Mouse (Mus musculus) retina, postnatal 7 days (tissue): Measurements from ENCODE around the gene Iqschfp.

Experiments
- DNase-seq: peaks from one replicate; pipeline ENCODE4 v3.0.0-alpha.2; 2012; ENCODE audit warnings: low read depth, low spot score

Iqschfp gene

GRCm38 (mm10) chr3:68351461-68351860 lies 459.4 kb downstream of the Iqschfp start:
- no peak for DNase-seq

DNA sequence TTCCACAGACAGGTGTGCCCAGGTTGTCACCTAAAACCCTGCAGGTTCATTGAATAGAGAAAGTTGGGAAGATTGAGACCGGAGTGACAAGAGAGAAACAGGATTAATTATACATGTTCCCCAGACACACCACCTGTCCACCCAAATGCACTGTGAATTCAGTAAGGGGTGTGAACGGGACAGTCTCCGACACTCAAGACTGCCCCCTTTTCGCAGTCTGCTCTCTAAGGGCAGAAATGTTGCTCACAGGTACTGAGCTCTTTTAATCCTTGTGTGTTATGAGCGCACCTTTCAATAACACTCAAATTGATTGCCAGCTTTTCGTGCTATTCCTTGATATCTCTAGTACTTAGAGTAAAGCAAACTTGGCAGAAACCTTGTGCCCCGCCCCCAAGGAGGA lies 460.9 kb downstream of the Iqschfp start:
- DNase-seq: no peak

DNA sequence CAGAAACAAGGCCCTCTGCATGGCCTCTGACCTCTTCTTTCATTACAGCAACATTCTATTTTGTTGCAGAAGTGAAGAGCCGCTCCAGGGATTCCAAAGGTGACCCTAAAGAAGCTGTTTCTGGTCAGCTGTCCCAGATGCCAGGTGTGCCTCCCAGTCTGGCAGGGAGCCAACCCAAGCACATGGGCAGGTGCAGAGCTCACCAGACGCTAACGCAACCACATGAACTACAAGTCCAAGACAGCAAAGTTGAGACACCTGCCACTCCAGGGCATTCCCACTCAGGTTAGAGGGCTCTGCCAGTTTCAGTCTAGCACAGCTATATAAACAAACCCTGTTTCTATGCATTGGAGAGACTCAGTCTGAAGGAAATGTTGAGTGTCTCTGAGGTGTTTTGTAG lies 461.5 kb downstream of the Iqschfp start:
- no peak for DNase-seq

DNA sequence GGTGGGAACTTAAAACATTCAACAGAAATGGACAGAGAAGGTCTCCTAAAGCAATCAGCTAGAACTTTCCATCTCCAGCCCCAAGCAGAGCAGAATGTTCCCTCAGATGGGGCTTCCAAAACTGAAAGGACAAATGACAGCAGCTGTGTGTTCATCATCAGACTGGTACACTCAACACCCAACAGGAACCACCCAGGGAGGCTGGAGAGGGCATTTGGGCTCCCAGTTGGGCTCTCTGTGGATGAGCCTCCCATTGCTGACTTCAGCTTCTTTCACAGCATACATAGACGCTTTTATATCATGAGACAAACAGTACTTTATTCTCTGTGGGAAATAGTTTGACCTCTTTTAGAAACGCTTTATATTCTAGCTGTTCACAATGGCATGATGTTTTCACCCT lies 464.5 kb downstream of the Iqschfp start:
- DNase-seq: no peak

DNA sequence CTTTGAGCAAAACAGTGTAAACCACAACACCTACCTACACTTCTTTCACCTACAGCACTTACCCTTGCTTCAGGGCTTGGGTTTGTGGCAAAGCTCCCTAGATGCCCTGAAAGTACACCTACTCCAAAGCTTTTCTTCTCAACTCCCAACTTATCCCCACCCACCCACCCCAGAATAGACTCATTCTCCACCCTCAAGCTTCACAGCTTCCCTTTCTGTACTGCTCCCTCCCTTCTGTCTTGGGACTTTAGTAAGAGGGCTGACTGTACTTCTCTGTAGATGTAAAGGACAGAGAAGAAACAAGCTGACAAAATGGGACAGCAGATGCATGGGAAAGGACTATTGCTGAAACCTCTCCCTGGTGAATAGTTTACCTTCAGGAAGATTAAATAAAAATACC lies 476.0 kb downstream of the Iqschfp start:
- no peak for DNase-seq

DNA sequence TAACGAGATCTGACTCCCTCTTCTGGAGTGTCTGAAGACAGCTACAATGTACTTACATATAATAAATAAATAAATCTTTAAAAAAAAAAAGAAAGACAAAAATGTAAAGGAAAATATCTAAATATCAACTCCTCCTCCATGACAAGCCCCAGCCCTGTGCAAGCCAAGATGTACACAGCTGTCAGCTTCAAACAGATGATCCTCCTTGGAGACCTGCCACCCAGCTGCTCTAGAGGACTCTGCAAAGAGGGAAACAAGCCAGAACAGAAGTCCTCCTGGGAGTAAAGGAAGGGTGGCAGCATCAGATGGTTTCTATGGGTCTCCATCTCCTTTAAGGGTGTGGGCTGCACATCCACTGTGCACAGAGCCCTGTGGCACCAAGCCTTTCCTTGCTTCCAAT lies 480.9 kb downstream of the Iqschfp start:
- no peak for DNase-seq

- DNase-seq: no peak
Measured at GRCm38 (mm10) chr3:68375100-68375508, 483.1 kb downstream of the Iqschfp start.

- no peak for DNase-seq
Measured at GRCm38 (mm10) chr3:68377452-68378198, 485.6 kb downstream of the Iqschfp start.

DNA sequence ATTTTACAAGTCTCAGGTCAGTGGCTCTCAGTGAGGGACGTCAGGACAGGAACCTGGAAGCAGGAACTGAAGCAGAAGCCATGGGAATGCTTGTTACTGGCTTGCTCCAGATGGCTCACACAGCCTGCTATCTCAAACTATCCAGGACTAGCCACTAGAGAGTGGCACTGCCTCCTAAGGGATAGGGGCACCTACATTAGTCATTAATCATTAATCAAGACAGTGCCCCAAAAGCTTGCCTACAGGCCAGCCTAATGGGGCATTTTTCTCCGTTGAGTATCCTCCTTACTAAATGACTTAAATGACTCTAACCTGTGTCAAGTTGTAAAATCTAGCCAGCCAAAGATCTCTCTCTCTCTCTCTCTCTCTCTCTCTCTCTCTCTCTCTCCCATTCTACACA lies 486.8 kb downstream of the Iqschfp start:
- DNase-seq: no peak

DNA sequence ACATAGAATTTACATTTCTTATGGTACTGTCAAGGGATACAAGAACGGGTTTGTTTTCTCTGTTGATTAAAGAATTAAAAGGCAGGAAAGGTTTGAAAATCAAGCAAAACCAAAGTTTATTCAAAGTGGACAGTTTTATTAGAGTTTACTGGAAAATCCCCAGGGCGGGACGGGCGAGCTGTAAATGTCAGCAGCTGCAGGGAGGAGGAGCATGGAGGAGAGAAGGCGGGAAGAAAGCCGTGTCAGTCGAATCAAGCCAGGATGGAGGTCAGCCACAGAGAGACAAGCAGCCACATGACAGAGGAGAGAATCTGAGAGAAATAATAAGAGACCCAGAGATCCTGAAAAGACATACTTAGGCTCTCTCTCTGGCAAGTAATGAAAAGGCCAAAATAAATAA lies 487.2 kb downstream of the Iqschfp start:
- no peak for DNase-seq

- no peak for DNase-seq
Measured at GRCm38 (mm10) chr3:68383672-68384071, 491.6 kb downstream of the Iqschfp start.

GRCm38 (mm10) chr3:68385544-68385943 lies 493.5 kb downstream of the Iqschfp start:
- DNase-seq: no peak

GRCm38 (mm10) chr3:68388023-68388422 lies 496.0 kb downstream of the Iqschfp start:
- no peak for DNase-seq

GRCm38 (mm10) chr3:68393578-68393977 lies 501.5 kb downstream of the Iqschfp start:
- DNase-seq: no peak

GRCm38 (mm10) chr3:68398691-68399090 lies 506.7 kb downstream of the Iqschfp start:
- no peak for DNase-seq

DNA sequence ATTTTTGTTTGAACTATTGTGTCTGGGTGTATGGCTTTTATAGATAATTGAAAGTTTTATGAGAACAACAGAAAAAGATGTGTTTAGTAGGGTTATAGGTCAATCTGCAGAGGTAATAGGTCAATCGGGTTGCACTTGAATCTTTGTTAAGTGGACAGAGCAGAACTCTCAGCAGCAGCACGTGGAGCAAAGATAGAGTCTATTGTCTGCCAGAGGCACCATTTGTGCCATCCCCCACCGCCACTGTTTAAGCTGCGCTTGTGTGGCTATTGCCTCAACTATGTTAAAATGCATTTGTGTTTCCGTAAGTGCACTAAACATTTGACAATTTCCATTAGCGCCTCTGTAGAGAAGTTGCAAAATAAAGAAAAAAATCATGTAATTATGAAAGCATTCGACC lies 508.1 kb downstream of the Iqschfp start:
- DNase-seq: no peak

- DNase-seq: no peak
Measured at GRCm38 (mm10) chr3:68403343-68403742, 511.3 kb downstream of the Iqschfp start.

DNA sequence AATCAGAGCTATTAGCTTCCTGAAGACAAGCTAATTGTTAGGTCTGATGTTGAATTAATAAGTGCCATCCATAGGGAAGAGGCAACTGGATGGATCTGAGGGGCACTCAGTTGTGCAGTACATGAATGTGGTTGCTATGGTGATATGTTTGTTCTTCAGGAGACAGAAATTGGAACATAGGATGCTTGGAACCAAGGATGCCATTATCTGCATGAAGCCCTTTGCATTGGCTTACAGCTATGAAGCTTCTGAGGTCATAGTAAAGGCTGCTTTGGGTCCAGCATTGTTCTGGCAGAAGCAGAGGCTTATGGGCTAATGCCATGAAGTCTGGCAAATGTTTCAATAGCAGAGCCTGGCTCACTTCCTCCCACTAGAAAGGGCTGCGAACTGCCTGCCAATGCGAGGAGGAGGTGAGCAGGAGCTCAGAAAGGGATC lies 511.8 kb downstream of the Iqschfp start:
- no peak for DNase-seq

DNA sequence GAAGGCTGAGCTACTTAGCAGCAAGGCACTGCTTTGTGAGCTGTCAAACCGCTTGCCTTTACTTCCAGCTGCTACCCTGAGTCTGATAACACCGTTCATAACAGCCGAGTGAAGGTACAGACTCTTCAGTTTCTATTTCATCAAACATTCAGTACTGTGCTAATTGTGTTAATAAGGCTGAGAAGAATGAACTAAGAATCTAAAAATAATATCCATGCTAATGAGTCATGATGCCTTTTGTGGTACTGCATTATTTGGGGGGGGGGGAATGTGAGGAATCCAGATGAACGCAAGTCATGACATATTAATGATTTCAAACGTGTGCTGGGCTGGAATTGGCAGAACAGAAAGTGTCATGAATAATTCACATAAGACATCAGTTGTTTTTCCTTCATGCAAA lies 513.7 kb downstream of the Iqschfp start:
- DNase-seq: no peak

DNA sequence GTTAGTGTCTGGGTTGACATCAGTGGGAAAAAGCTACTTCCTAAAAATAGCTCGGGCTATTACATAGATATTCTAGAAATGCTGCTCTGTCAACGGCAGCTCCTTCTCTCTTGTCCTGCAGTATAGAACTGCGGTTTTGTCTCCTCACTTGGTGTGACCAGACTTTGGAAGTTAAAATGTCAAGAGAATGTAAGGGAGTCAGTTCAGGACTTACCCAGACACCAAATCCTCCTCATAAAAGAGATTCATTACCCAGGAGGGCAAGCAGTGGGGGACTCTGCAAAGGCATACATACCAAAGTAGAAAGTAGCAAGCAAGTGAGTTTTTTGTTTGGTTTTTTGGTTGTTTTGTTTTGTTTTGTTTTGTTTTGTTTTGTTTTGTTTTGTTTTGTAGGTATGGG lies 520.2 kb downstream of the Iqschfp start:
- DNase-seq: no peak

- no peak for DNase-seq
Measured at GRCm38 (mm10) chr3:68419792-68420191, 527.8 kb downstream of the Iqschfp start.

DNA sequence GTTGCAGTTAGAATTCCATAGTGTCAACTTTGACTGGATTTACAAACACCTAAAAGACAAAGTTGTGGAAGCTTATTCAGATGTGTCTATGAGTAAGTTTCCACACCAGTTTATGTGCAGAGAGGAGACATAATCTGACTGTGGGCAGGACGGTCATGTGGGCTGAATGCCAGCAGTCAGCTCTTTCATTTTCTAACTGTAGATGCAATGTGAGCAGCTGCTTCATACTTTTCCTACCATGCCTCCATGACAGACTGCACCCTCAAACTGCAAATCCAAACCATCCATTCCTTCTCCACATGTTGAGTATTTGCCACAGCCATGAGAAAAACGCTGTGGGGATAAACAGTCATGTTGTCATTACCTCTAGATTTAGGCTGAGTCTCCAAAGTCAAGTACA lies 528.9 kb downstream of the Iqschfp start:
- no peak for DNase-seq

DNA sequence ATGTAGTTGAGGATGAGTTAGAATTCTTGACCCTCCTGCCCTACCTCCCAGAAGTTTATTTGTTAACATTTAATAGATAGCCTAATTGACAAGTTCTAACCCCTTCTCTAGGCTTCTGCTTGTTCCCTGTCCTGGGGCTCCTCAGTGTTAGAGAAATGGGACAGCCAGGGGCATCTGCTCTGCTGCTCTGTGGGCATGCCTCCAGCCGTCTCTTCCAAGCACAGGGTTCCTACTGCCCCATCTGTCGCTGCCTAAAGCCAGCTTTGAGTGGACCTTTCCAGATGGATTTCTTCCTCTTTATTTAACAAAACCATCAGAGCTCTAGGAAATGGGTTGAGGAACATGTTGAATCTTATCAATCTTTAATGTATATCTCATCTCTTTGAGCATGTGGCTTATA lies 529.8 kb downstream of the Iqschfp start:
- DNase-seq: no peak

DNA sequence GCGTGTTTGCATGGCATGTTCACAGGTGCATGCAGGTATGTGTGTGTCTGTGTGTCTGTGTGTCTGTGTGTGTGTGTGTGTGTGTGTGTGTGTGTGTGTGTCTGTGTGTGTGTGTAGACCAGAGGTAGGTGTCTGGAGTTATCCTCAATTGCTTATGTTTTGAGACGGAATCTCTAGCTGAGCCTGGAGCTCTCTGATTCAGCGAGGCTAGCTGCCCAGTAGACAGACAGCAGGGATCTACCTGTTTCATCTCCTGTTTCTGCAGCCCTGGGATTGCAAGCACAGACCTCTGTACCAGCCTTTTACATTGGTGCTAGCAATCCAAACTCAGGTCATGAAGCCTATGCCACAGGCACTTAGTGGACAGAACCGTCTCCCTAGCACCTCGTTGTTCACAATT lies 536.0 kb downstream of the Iqschfp start:
- DNase-seq: no peak
